Mouse (Mus musculus) induced T-regulatory cell, adult 2 months (primary cell): ENCODE measurements at regions not wholly inside any gene's neighbourhood (a gene's known extent, or its start where the extent isn't known, plus 50 kb on each side); places are given as distances from the start of the nearest gene placed in this dataset.

Experiments used
- DNase-seq: peaks from one replicate; pipeline ENCODE4 v3.0.0-alpha.2; 2012; ENCODE audit warnings: low read depth

GRCm38 (mm10) chr6:111883946-111884345 is 389.6 kb upstream of the Lmcd1 start:
- DNase-seq, result no peak

GRCm38 (mm10) chr6:111911997-111912396 is 361.6 kb upstream of the Lmcd1 start:
- DNase-seq, result no peak

- DNase-seq, result no peak
Observed at GRCm38 (mm10) chr6:111913771-111914405, 359.7 kb upstream of the Lmcd1 start.

- no peak for DNase-seq
Observed at GRCm38 (mm10) chr6:111917248-111917721, 356.3 kb upstream of the Lmcd1 start.

GRCm38 (mm10) chr6:111917868-111918597 is 355.5 kb upstream of the Lmcd1 start:
- no peak for DNase-seq

GRCm38 (mm10) chr6:111932596-111932995 is 341.0 kb upstream of the Lmcd1 start:
- DNase-seq, result no peak

GRCm38 (mm10) chr6:111954401-111954800 is 319.2 kb upstream of the Lmcd1 start:
- no peak for DNase-seq

- no peak for DNase-seq
Observed at GRCm38 (mm10) chr6:111965766-111966165, 307.8 kb upstream of the Lmcd1 start.

- no peak for DNase-seq
Observed at GRCm38 (mm10) chr6:111985452-111985851, 288.1 kb upstream of the Lmcd1 start.

- no peak for DNase-seq
Observed at GRCm38 (mm10) chr6:111995823-111996222, 277.7 kb upstream of the Lmcd1 start.

GRCm38 (mm10) chr6:112003784-112004471 is 269.6 kb upstream of the Lmcd1 start:
- no peak for DNase-seq

GRCm38 (mm10) chr6:112026261-112027205 is 247.0 kb upstream of the Lmcd1 start:
- no peak for DNase-seq

GRCm38 (mm10) chr6:112050548-112051184 is 222.9 kb upstream of the Lmcd1 start:
- DNase-seq, result no peak

- DNase-seq, result no peak
Observed at GRCm38 (mm10) chr6:112052193-112052592, 221.4 kb upstream of the Lmcd1 start.

- DNase-seq, result no peak
Observed at GRCm38 (mm10) chr6:112057895-112058294, 215.7 kb upstream of the Lmcd1 start.

- no peak for DNase-seq
Observed at GRCm38 (mm10) chr6:112062956-112063355, 210.6 kb upstream of the Lmcd1 start.

- no peak for DNase-seq
Observed at GRCm38 (mm10) chr6:112090597-112090996, 183.0 kb upstream of the Lmcd1 start.

GRCm38 (mm10) chr6:112091125-112091763 is 182.3 kb upstream of the Lmcd1 start:
- DNase-seq, result no peak

- DNase-seq, result no peak
Observed at GRCm38 (mm10) chr6:112093300-112093699, 180.3 kb upstream of the Lmcd1 start.

GRCm38 (mm10) chr6:112097699-112098098 is 175.9 kb upstream of the Lmcd1 start:
- no peak for DNase-seq

GRCm38 (mm10) chr6:112108651-112109050 is 164.9 kb upstream of the Lmcd1 start:
- DNase-seq, result no peak
